Mouse (Mus musculus) large intestine, adult 2 months (tissue): ENCODE measurements around the gene Prr14. TPM values are rescaled to one million over a fixed set of nuclear protein-coding genes. Genes with fewer than 3 reads are reported as not detected.
A peak's percentile ranks its signal among the peaks of the same experiment; 100 is the strongest.
"Not testable (repeated sequence)": the region's sequence is repeated elsewhere in the genome, so short reads cannot be mapped to it uniquely, and the experiment has no call there.

ENCODE experiments used
- DNase-seq: peaks from one replicate; pipeline ENCODE4 v3.0.0-alpha.2; 2012; ENCODE audit warnings: low read depth, low spot score
- WGBS: fragments of 180-500 bp; shearing (Covaris S2); methylation state at CpG from one replicate; pipeline ENCODE4 v1.1.7; 2018; 5-methylcytosine and 5-hydroxymethylcytosine counted together
- polyA plus RNA-seq: library from polyadenylated mRNA; depleted of rRNA; stranded (reverse); fragments of >200 nt; gene quantifications from 2 replicates; pipeline ENCODE4 v1.2.3, GENCODE M21; 2012; rRNA removed

The Prr14 gene
- polyA plus RNA-seq, result 59.8 and 93.6 TPM in 2 replicates

- WGBS, result 96% methylated on average over 8 of the region's 8 CpGs
- not testable (repeated sequence) for DNase-seq
These were observed at the start of gene Prr14 for GRCm38 (mm10) chr7:127459311-127459710. Gene Prr14 (plus strand): TSS chr7:127459611.

- DNase-seq, result no peak
- WGBS, result 71% methylated on average over 2 of the region's 2 CpGs
These were observed 48.0 kb upstream of the Prr14 start for GRCm38 (mm10) chr7:127411418-127411817.

GRCm38 (mm10) chr7:127421388-127422191 lies 37.8 kb upstream of the Prr14 start, which contains the start of gene Zfp688:
Gene Zfp688 (minus strand): TSS chr7:127422068.
- peak; percentile 77 for DNase-seq
- under 1% methylated on average over 48 of the region's 48 CpGs for WGBS

GRCm38 (mm10) chr7:127422247-127422646 lies 37.2 kb upstream of the Prr14 start:
- DNase-seq, result no peak
- under 1% methylated on average over 15 of the region's 15 CpGs for WGBS

- no peak for DNase-seq
- 87% methylated on average over 3 of the region's 3 CpGs for WGBS
These were observed 34.1 kb upstream of the Prr14 start for GRCm38 (mm10) chr7:127425291-127425690.

GRCm38 (mm10) chr7:127425911-127426310 lies 33.5 kb upstream of the Prr14 start:
- 59% methylated on average over 2 of the region's 2 CpGs for WGBS

GRCm38 (mm10) chr7:127426354-127426753 lies 33.1 kb upstream of the Prr14 start:
- no peak for DNase-seq

More at GRCm38 (mm10) chr7:127425911-127426310, 33.5 kb upstream of the Prr14 start:
- DNase-seq, result no peak

GRCm38 (mm10) chr7:127435206-127435605 lies 24.2 kb upstream of the Prr14 start:
- no peak for DNase-seq
- 94% methylated on average over 4 of the region's 4 CpGs for WGBS

More at GRCm38 (mm10) chr7:127426354-127426753, 33.1 kb upstream of the Prr14 start:
- 70% methylated on average over 3 of the region's 3 CpGs for WGBS

GRCm38 (mm10) chr7:127437724-127438123 lies 21.7 kb upstream of the Prr14 start:
- WGBS, result 90% methylated on average over 3 of the region's 3 CpGs
- no peak for DNase-seq

- no peak for DNase-seq
- WGBS, result 95% methylated on average over 20 of the region's 20 CpGs
These were observed 15.4 kb upstream of the Prr14 start for GRCm38 (mm10) chr7:127443976-127444375.

- peak; percentile 99 for DNase-seq
- under 1% methylated on average over 54 of the region's 54 CpGs for WGBS
These were observed 10.7 kb upstream of the Prr14 start, which contains the start of gene Zfp689 for GRCm38 (mm10) chr7:127448521-127449300. Gene Zfp689 (minus strand): TSS chr7:127449158.

GRCm38 (mm10) chr7:127449966-127450365 lies 9.4 kb upstream of the Prr14 start:
- 60% methylated on average over 7 of the region's 7 CpGs for WGBS

GRCm38 (mm10) chr7:127453056-127453455 lies 6.4 kb upstream of the Prr14 start:
- 83% methylated on average over 2 of the region's 2 CpGs for WGBS
- DNase-seq, result no peak

More at GRCm38 (mm10) chr7:127449966-127450365, 9.4 kb upstream of the Prr14 start:
- no peak for DNase-seq

- no peak for DNase-seq
- 90% methylated on average over 7 of the region's 7 CpGs for WGBS
These were observed 4.5 kb upstream of the Prr14 start for GRCm38 (mm10) chr7:127454905-127455304.

- 70% methylated on average over 3 of the region's 3 CpGs for WGBS
- not testable (repeated sequence) for DNase-seq
These were observed 864 bp upstream of the Prr14 start for GRCm38 (mm10) chr7:127458371-127459122.

GRCm38 (mm10) chr7:127465191-127465590 lies 5.8 kb downstream of the Prr14 start:
- 93% methylated on average over 3 of the region's 3 CpGs for WGBS
- DNase-seq, result no peak

GRCm38 (mm10) chr7:127465670-127466069 lies 6.3 kb downstream of the Prr14 start:
- DNase-seq, result not testable (repeated sequence)

GRCm38 (mm10) chr7:127466606-127467005 lies 7.2 kb downstream of the Prr14 start:
- no peak for DNase-seq
- 91% methylated on average over 4 of the region's 4 CpGs for WGBS

More at GRCm38 (mm10) chr7:127465670-127466069, 6.3 kb downstream of the Prr14 start:
- 96% methylated on average over 2 of the region's 2 CpGs for WGBS

GRCm38 (mm10) chr7:127470011-127470715 lies 10.8 kb downstream of the Prr14 start:
- DNase-seq, result no peak

More at GRCm38 (mm10) chr7:127470011-127470715, 10.8 kb downstream of the Prr14 start:
- WGBS, result 7% methylated on average over 10 of the region's 10 CpGs
